8 mouse cellular contexts compared by ENCODE assay signal in genomic region chr9:54068777-54069176, GRCm38 (mm10). TPM values are rescaled to one million over a fixed set of nuclear protein-coding genes. Genes with fewer than 3 reads are reported as not detected.
DNase-seq lines count a peak whose midpoint lies in the region; ATAC-seq and TF ChIP-seq lines count a peak whose summit lies in the region.

No protein-coding gene starts in this region.

- peak; percentile 64 for DNase-seq in ES-CJ7 (ENCODE audit: low read depth, low spot score)
- peak; percentile 24 for DNase-seq in cerebellum, adult 8-10 months
- peak; percentile 19 for DNase-seq in forelimb bud, embryonic 11.5 days (ENCODE audit: low read depth, low spot score)
- peak; percentile 40 to 72 for DNase-seq in layer of hippocampus, adult 8-10 months (ENCODE audit: low spot score in 2 of 2)
- peak; percentile 76 for DNase-seq in lung, adult 2 months
- peak; percentile 34 to 73 for DNase-seq in urinary bladder, postnatal 4 days (ENCODE audit: low spot score in 2 of 2)

- H3K4me1 ChIP-seq in lung, adult 2 months (ENCODE audit: control insufficient read depth, insufficient read depth, low read length), result peaks cover 2% of the 10 kb centered on the region; the same call in 1 of the 2 replicates
- peaks cover 18% of the 10 kb centered on the region for H3K4me1 ChIP-seq in olfactory bulb, adult 2 months (ENCODE audit: control insufficient read depth, insufficient read depth, low read length)

- peak overlapping the region; percentile 76 for H3K4me3 ChIP-seq in lung, adult 2 months (replicated peaks; ENCODE audit: extremely low read depth, low read depth, low read length)
- peak overlapping the region; percentile 38; the same call in 1 of the 2 replicates for H3K4me3 ChIP-seq in olfactory bulb, adult 2 months (ENCODE audit: insufficient read depth, low read depth, low read length)

- peak; percentile 74 to 77; a peak in 3 of 4 replicates for ATAC-seq in hematopoietic stem cell, adult 5-6 weeks (replicated peaks in 1 of 2; ENCODE audit: insufficient read depth in 1 of 2, low FRiP score in 2 of 2, low TSS enrichment in 1 of 2, low read depth in 1 of 2, poor library complexity in 2 of 2, severe bottlenecking in 2 of 2)

- WGBS in lung, adult 2 months, result 2% methylated on average over 11 of the region's 11 CpGs
- WGBS in olfactory bulb, adult 2 months, result 5% methylated on average over 11 of the region's 11 CpGs

- no peak for TF ChIP-seq CTCF in lung, adult 2 months (IDR thresholded peaks at IDR 0.05; ENCODE audit: insufficient read depth, low read length)
- TF ChIP-seq CTCF in olfactory bulb, adult 2 months (IDR thresholded peaks at IDR 0.05; ENCODE audit: insufficient read depth, low read depth, low read length), result no peak

- peak; percentile 40; the same call in 1 of the 2 replicates for TF ChIP-seq POLR2A in lung, adult 2 months (IDR thresholded peaks at IDR 0.05; ENCODE audit: borderline replicate concordance, extremely low read depth, low read depth, low read length)
- TF ChIP-seq POLR2A in olfactory bulb, adult 2 months (IDR thresholded peaks at IDR 0.05; ENCODE audit: insufficient read depth, low read depth, low read length), result no peak

- H3K27ac ChIP-seq in olfactory bulb, adult 2 months (ENCODE audit: insufficient read depth, low read depth, low read length), result no peak overlapping the region

RNA-seq across cellular contexts. Expression of gene Tnfaip8l3, which starts 0.6 kb away (rescaled TPM):
- total RNA-seq in hematopoietic stem cell, adult 5-6 weeks (2017), result not detected in 2 replicates
- 10 to 100 TPM; 23.4 to 34.7 (median 26.4) TPM for total RNA-seq in layer of hippocampus, adult 8-10 months (2022)
- 1.0 and 1.3 TPM in 2 replicates for polyA plus RNA-seq in lung, adult 2 months (2012; rRNA removed)
- polyA plus RNA-seq in olfactory bulb, adult 2 months (2012; ENCODE audit: insufficient read depth, insufficient read length, low replicate concordance, missing spikeins), result not detected in 2 replicates

Comparison
In these comparisons a context has a peak if more than half of its experiments do, and no peak if none do; other contexts are left out.
1. DNase-seq: peak in every context shown above with its lines; median percentile 76 in lung, adult 2 months; 64 in ES-CJ7; 56 in layer of hippocampus, adult 8-10 months; 54 in urinary bladder, postnatal 4 days; 24 in cerebellum, adult 8-10 months; 19 in forelimb bud, embryonic 11.5 days.
2. RNA of gene Tnfaip8l3, which starts 0.6 kb away (total RNA-seq): 23.4 to 34.7 TPM in layer of hippocampus, adult 8-10 months; not detected in hematopoietic stem cell, adult 5-6 weeks; every median in the first group is over 10 times any median in the second.